Mouse (Mus musculus): ENCODE measurements at regions not wholly inside any gene's neighbourhood (a gene's known extent, or its start where the extent isn't known, plus 50 kb on each side); places are given as distances from the start of the nearest gene placed in this dataset.

DNA sequence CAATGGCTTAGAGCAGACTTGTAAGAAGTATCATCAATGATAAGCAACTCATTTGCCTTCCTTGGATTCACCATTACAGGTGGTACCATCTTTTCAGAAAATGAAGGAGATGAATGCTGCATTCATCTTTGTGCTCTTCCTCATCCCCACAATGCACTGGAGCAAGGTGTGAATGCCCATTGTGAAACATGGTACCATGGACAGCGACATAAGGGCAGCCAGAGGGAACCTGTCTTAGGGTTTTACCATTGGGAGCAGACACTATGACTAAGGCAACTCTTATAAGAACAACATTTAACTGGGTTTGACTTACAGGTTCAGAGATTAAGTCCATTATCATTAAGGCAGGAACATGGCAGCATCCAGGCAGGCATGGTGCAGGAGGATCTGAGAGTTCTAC is 60.1 kb upstream of the Kcnj6 start:
- no peak for DNase-seq (ENCODE audit: low spot score in 2 of 2)

DNA sequence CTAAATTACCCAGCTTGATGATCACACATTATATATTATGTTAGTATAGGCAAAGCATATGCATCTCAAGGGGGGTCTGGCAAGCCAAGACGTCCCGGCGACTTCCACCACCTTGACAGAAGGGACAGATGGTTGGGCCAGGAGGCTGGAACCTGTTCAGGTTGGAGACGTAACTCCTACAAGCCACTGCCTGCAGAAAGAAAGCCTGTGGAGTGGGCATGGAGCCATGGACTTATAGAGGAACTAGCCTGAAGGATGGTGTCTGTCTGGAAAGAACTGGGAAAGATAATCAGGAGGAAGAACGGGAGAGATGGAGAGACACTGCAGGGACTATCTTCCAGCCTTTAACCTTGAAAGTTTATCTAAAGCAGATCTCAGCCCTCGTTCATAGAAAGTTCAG is 66.9 kb upstream of the Kcnj6 start:
- peak; percentile 5 to 7 for DNase-seq (ENCODE audit: low spot score in 2 of 2)

DNA sequence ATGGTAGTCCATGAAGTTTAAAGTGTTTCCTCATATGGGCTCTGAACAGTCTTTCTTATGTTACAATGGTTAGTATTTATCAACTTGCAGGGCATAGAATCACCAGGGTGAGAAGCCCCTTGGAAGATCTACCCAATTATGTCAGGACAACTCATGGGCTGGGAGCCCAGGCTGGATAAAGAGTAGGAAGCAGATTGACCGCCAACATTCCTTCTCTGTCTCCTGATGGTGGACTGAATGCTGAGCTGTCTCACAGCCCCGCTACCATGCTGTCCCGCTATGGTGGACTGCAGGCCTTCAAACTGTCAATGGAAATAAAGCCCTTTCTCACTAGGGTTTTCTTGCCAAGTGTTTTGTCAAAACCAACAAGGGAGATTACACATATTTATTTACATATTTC is 69.2 kb upstream of the Kcnj6 start:
- DNase-seq (ENCODE audit: low spot score in 2 of 2): no peak

DNA sequence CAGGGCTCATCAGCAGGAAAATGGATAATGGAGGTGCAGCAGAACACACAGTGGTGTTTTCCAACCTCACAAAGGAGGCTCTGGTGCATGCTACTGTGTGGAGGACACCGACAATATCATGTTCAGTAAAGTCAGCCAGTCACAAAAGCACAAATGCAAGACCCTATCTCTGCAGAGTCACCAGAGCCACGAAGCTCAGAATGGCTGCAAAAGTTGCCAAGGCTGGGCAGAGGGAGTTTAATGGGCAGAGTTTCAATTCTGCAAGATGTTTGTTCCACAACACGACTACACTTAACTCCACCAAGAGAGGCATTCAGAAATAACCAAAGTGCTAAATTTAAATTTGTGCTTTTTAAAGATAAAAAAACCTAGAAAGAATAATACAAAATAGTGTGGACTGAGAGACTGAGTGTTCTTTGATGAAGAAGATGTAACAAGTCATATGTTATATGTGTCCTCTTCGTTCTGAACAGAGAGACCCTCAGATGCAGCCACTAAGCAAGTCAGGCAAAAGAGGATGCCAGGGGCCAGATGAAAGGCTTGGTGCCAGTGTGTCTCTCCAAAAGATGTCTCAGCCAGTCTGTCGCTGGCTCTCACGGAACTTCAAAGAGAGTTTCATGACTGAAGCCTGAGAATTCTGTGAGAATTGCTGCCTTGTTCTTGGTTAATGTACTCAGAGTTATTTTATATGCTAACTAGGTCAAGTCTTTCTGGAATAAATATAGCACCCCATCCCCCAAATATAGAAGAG is 95.1 kb upstream of the Kcnj6 start:
- no peak for DNase-seq (ENCODE audit: low spot score in 2 of 2)

DNA sequence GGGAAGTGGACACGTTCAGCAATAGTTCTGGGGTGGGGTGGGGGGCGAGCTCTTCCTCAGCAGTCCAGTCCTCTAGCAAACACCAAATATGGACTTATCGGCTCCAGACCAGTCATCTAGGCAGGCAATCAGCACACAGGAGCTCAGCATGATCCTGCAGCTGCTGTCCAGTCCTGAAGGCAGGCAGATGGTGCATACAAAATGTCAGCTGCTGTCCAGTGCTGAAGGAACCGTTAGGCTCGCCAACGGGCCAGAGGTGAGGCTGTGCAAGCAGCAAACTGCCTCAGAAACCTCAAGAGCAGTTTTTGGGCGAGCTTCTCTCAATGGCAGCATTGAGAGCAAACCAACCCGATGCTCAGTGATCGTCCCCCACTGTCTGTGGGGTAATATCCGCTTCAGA is 96.3 kb upstream of the Kcnj6 start:
- DNase-seq (ENCODE audit: low spot score in 2 of 2): no peak

DNA sequence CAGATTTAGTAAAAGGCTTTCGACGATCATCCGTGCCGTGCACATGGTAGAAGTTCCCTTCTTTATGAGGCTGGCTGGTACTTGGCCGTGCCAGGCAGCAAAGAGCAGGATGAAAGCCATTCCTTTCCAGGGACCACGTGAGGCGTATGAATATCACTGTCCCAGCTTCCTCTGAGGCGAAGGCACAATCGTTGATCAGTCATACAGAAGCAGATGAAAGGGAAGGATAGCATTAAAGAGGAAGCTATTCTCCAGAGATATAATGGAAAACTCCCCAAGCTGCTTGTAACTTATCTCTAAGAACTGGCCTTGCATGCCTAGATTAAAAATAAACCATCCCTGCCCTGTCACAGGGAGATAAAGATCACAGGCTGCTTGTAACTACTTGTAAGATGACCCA is 103.5 kb upstream of the Kcnj6 start:
- DNase-seq (ENCODE audit: low spot score in 2 of 2): no peak

DNA sequence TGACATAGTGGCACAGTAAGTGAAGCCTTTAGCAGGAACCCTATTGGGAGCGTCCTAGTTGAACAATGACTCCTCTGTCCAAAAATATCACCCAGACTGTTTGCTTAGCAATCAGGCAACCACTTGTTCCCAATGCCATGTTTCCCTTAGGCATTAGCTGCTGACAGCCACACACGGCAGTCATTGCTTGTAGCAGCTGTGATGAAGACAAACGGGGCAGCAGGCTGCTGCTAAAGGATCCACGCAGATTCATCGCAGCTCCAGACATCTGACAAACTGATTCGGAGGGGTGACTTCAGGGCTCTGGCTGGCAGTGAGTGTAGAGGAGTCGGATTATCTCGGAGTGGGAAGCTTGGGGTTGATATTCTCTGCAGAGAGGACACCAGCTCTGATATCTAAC is 120.0 kb upstream of the Kcnj6 start:
- DNase-seq (ENCODE audit: low spot score in 2 of 2): peak; percentile 57 to 63

DNA sequence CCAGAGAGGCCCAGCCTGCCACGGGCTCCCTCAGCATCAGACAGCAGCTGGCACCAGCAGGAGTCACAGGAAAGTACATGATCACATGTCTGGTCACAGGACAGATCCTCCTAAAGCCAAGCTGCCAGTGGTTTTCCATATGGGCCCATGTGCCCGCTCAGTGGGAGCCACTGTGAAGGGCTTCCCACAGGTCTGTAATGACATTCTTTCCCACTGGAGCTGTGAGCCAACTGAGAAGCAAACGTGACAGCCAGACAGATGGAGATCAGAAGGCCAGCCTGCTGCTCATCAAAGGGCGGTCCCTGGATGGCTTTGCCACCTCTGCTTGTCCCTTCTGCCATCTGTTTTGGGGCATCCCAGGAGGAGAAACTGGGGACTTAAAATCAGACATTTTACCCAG is 121.8 kb upstream of the Kcnj6 start:
- no peak for DNase-seq (ENCODE audit: low spot score in 2 of 2)

DNA sequence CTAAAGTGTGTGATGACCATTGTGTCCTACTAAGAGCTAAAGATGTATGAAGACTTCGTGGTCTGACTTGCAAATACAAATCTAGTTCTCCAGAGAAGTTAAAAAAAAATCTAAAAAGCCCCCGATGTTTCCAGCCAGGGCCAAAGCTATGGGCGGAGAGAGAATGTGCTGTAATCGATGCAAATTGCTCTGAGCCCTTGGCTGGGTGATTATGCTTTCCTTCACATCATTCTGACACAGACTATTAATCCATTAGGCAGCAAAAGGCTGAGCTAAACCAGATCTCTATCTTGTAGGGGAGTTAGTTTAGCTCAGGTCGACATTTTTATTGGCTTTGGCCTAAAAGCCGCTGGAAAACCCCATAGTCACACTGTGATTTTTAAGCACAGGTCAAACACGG is 124.5 kb upstream of the Kcnj6 start:
- no peak for DNase-seq (ENCODE audit: low spot score in 2 of 2)

DNA sequence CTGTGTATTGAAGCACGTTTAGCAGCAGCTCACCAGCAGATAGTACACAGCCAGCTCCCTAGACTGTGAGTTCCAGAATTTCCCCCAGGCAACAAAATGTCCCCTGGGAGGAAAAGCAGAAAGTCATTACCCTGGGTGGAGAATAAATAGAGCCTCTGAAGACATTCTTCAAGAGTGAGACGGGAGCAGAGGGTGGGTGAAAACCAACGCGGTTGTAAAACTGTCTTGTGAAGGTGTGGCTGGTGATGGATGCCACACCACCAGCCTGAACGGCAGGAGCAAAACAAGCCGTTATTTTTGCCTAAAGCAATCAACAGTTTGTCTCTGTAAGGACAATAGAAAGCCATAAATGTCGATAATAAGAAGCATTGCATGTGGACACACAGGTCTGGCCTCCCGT is 129.7 kb upstream of the Kcnj15 start:
- no peak for DNase-seq (ENCODE audit: low spot score in 2 of 2)

DNA sequence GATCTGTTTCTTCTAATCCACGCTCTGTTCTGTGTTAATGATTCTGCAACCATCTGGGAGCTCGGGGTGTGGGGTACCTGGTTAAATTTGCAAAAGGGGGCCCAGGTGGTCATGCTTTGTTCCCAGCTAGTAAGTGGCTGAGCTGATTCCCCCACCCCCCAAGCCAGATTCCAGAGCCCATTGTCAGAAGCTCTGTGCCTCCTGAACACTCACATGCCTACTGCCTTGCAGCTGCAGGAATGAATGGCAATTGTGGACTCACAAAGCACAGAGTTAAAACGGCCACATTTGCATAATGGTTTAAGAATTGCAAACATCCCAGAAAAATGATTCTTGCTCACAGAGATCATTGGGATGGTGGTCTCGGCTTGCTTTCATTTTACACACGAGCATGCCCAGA is 125.5 kb upstream of the Kcnj15 start:
- no peak for DNase-seq (ENCODE audit: low spot score in 2 of 2)

DNA sequence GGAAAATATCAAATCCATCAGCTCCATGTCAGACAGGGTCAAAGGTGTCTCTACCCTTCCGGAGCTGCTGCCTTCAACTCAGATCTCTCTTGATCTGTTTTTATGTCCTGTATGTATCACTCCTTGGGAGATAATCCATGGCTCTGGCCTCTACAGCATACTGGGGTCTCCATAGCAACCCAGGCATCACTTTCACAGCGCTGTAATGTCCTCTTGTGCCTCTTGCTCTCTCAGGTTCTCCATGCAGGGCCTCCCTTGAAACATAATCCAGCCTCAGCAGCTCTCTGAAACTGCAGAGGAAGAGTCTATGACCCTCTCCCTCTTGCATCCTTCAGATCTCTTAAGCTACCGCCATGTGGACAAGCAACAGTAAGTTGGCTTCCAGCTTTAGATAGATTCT is 118.5 kb upstream of the Kcnj15 start:
- no peak for DNase-seq (ENCODE audit: low spot score in 2 of 2)

DNA sequence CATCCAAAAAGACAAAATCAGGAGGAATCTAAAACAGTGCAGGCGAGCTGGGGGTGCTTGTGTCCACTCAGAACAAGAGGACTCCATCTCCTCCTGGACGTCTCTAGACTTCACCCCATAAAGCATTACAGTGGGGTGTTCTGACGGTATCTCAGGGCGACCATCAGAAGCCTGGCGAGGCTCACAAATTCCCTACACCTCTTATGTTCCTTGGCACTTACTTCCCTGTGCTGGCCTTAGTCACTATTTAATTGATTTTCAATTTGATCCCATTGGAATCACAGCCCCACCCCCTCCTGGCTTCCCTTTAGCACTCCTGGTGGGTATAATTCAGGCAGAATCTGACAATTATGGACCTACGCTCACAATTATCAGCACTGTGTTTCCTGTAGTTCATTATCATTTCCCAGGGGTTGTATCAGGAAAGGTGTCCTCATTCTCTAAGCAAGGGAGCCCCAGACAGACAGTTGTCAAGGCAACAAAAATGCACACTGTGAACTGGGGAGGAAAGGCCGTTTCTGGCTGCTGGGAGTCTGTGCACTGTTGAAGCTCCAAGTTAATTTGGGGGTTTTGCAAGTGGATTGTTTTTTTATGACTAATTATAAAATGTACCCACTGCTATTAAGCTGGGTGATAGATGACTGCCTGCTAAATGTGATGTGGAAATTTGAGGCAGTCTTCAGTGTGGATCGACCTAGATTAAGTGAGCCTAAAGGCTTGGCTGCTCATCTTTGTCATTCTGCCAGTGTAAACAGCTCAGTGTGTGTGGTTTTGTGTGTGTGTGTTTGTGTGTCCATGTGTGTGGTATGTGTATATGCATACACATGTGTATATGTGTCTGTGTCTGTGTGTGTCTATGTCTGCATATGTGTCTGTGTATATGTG is 115.6 kb upstream of the Kcnj15 start:
- peak in 1 of 2 experiments; percentile 14 for DNase-seq (ENCODE audit: low spot score in 2 of 2)

DNA sequence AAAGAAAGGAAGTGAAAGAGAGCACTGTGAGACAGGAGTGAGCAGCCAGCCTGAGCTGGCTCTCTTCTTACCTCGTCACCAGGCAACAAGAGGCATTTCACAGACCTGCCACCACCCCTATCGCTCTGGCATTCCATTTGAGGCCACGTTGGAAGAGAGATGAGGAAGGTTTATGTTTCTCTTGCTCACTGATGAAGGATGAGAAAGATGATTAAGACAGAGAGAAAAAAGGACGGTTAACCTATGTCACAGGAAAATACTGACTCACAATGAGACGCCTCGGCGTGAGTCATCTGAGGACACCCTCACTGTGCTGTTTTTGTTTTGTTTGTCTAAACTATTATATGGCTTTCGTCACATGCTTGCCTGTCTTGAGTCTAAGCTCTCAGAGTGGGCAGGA is 106.9 kb upstream of the Kcnj15 start:
- no peak for DNase-seq (ENCODE audit: low spot score in 2 of 2)

DNA sequence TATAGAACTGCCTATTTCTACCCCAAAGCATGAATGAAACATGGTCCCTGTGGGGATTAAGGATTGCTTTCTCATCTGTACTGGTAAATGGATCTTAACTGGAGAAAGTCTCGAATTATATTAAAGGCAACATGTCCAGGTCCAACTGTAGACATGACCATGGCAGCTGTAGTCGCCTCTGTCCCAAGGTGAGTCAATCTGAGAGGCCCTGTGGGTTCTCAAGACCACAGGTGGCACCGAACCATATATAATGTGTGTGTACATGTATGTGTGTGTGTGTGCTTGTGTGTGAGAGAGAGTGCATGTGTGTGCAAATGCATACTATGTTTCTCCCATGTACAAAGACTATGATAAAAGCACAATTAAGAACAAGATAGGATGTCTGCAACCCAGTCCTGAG is 105.9 kb upstream of the Kcnj15 start:
- DNase-seq (ENCODE audit: low spot score in 2 of 2): no peak

DNA sequence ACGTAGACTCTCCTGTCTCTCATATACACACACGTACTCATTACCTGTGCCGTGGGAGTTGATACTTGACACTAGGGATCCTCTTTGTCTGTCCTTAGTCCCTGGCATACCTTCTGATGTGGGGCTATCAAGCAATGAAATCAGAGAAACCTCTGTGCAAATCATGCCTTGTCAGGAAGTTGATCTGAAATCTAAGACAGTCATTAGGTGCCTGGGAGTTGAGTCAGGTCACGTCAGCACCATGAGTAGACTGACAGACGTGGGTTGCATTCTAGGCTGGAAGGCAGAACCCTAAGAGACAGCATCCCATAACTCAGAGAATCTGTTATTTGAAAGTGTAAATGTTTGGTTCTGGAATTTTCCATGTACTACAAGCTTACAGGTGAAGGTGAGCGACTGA is 105.4 kb upstream of the Kcnj15 start:
- no peak for DNase-seq (ENCODE audit: low spot score in 2 of 2)

DNA sequence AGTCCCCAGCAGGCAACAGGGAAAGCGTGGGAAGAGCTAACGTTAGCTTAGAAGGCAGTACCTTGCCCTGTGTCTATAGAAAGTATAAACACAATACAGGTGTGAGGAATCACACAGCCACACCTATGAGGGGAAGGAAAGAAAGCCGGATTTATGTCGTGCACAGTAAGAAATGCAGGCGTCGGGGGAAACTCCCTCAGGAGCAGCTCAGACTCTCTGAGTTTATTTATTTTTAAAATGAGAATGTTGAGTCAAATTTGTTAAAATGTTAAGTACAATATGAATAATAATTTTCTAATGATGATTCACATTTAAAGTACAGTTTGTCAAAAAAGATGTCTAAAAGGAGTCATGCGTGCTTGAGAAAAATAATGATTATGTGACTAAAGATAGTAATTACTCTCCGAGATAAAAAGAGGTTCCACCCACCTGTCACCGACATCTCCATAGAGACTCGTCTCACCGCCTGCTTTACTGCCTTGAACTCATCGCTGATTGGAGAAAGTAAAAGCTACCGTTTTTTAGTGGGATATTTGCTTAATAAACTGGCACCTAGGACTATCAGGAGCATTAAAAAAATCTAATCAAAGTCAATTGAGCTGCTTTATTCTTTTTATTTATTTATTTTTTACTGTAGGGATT is 104.5 kb upstream of the Kcnj15 start:
- DNase-seq (ENCODE audit: low spot score in 2 of 2): no peak

DNA sequence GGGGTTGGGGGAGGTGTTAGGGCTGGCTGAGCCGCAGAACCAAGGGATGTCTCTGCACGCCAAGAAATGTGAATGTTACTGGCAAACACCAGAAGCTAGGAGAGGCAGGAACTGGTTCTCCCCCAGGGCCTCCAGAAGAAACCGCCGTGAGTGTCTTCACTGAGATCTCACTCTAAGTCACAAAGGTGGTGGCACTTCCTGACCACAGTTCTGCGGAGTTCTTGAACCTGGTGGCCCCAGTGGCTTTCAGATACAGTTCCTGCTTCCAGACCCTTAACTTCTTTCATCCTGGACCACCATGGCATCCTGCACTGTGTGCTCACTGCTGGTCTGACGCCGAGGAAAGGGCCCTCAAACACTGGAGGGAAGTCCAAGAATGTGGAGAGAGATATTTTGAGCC is 89.0 kb upstream of the Kcnj15 start:
- no peak for DNase-seq (ENCODE audit: low spot score in 2 of 2)

DNA sequence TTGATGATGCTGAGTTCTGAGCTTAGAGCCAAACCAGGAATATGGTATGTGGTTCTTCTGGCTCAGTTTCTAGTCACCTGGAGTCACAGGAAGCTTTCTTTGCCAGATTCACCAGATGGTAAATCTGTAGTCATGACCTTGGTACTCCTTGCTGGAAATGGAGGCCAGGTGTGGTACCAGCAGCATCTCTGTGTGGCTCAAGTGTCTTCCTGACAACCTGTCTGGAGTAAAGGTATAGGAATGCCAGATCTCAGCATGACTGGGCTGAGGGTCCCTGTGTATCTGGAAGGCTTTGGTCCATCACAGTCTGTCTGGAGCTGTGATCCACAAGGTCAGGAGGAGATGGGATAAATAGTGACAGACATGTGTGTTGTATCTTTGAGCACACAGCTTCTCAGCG is 88.0 kb upstream of the Kcnj15 start:
- DNase-seq (ENCODE audit: low spot score in 2 of 2): no peak

DNA sequence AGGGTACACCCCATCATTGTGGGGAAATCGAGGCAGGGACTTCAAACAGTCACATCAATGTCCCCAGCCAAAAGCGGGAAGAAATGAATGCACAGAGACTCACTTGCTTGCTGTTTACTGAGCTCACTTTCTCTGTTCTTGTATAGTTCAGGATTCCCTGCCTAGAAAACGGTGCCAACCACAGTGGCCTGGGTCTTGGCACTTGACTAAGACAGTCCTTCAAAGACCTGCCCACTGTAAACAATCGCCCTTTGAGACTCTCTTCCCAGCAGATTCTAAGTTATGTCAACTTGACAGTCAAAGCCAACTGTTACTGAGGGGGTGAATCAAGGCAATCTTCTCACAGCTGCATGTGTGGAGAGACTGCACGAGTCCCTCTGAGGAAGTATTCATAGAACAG is 76.8 kb upstream of the Kcnj15 start:
- no peak for DNase-seq (ENCODE audit: low spot score in 2 of 2)

DNA sequence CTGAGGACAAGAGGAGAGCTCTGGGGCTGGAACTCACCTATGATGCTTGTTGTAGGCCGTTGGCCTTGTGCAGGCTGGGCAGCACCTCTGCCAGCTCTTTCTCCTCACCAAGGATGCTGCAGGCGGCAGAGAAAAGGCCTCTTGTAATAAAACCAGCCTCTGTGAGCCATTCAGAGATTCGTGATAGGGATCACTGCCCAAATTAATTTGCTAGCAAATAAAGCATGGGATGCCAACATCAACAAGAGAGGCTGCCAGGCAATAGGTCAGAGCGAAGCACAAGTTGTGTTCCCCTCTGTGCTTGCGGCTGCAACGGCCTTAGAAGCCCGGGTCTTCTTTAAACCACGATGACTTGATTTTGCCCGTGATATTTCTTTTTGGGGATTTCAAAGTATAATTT is 72.0 kb upstream of the Kcnj15 start:
- DNase-seq (ENCODE audit: low spot score in 2 of 2): no peak

DNA sequence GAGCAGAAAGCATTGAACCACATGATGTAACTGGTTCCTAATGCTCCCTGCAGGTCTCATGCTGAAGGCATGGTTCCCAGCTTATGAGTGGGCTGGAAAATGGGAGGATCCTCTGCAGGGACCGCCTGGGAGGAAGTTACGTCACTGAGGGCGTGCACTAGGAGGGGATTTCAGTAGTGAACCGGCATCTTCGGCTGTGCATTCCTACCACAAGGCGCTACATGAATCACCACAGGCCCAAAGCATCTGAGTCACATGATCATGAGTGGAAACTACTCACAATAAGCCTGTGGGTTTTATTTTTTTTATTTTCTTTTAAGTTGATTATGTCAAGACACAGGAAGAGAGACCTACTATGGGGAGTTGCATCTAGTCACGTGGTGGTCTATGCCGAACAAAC is 68.2 kb upstream of the Kcnj15 start:
- no peak for DNase-seq (ENCODE audit: low spot score in 2 of 2)

DNA sequence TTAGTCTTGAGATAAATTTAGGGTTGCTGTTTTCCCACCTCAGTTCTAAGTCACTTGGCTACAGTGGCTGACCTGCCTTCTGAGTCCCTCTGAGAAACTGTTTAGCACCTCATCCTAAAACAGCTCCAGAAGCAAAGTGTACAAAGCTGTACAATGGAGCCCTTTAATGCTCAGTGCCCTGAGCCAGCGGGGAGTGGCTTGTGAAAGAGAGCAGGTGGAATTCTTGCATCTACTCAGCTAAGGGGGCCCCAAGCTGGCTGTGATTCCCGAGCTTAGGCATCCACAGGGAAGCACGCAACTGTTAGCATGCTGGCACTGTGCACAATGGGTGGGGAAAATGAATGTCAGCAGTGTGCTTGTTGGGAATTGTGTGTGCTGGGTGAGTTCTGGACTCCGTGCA is 63.2 kb upstream of the Kcnj15 start:
- DNase-seq (ENCODE audit: low spot score in 2 of 2): no peak
